Mouse (Mus musculus) heart, postnatal 25 days (tissue): ENCODE results near the gene Brd3. TPM values are rescaled to one million over a fixed set of nuclear protein-coding genes. Genes with fewer than 3 reads are reported as not detected.
"Not testable (repeated sequence)": the region's sequence is repeated elsewhere in the genome, so short reads cannot be mapped to it uniquely, and the experiment has no call there.

Experiments used
- DNase-seq: peaks from one replicate; pipeline ENCODE4 v3.0.0; 2022; ENCODE audit warnings: low spot score
- intact Hi-C: fragments of 180-260 bp; cut with DNase I; formaldehyde crosslinking; loops from one replicate; pipeline ENCODE4 v1.15.1; 2025
- total RNA-seq, 2 experiments: library from RNA; stranded (reverse); gene quantifications; 2 replicates each; pipeline ENCODE4 v1.2.3; 2021

The Brd3 gene
- 10 to 100 TPM; 29.3 to 35.7 TPM for total RNA-seq

DNA sequence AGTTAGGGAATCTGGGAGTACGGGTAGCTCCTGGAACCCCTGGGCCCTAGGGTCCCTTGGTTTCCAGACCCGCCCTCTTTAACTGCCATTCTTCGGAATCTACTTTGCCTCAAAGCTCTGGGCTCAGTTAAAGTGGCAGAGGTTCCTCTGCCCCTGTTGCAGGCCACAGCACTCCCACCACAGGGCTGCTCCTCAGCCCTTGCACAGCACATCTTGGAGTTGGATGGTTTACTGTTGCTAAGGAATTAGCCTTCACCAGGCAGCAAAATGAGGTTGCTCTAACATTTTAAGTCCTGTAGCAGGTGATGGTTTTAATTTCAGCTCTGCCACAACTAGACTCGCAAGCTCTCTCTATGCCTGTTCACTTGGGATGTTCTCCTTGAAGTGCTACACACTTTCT is at the start of gene Brd3:
Gene Brd3, minus strand, starts transcription at position 101 of the 400 bp plus-strand sequence.
- intact Hi-C loops, result no loop called here
- DNase-seq, result no peak

DNA sequence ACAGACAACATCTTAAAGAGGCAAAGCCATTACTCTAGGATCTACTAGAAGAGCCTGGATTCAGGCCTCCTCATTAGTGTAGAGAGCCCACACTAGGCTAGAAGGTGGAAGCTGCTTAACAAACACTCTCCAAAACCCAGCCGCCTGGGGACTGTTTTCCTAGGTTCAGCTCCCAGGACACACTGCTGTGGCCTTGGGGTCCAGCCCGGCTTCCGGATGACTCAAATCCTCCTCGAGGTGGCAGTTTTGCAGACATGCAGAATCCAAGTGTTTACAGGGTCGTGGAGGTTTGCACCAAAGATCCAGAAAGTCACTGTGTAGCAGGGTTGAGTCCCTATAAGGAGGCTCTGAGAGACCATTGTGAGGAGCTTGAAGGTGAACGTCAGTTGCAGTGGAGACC is 49.5 kb upstream of the Brd3 start:
- no peak for DNase-seq
- intact Hi-C loops, result no loop called here

DNA sequence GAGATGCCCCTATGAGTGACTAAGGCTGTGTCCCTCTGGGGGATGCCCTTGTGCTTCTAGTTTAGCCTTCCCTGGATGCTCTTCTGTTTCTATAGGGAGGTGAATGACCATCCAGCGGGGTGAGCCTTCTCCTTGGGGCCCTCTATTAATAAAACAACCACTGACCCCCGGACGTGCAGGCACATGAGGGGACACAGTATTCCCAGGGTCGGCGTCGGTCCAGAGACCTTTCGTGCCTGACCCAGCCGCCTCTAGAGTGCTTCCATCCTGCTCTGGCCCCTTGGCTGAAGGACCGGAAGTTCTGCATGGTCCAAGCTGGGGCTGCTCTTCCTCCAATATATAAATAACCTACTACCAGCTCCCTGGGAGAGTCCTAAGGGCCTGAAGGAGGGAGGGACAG is 46.8 kb upstream of the Brd3 start:
- peak; percentile 34 for DNase-seq
- intact Hi-C loops, result loop anchor here (2.0 to 5.0 kb wide), 3 partner anchors 14 to 418 kb away; partner anchors contain the start of gene Rxra

DNA sequence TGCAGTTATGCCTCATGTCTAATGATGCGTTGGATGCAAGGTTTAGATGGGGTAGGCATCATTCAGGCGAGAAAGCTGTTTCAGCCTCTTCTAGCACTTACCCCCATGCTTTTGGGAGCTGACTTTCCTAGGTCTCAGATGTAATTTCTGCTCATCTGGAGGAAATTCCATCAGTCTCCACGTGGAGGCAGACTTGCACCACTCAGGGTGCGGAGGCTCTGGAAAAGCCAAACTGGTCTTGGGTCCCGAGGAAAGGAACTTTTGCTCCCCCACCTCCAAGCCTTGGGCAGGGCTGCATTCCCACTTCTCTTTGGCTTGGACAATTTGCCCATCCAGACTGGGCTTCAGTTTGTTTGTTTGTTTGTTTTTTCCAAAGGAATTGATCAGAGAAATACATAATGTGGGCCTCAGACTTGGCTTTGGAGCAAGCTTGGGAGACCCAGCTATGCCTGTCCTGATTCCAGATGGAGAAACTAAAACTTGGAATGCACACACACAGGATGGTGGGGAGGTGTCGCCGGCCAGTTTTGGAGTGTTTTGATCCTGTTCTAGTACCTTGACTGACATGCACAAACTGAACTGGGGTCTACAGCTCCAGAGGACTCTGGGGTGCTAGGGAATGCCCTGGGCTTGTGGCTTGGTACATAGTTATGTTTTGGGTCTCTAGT is 45.3 kb upstream of the Brd3 start:
- intact Hi-C loops, result loop anchor here (1.0 to 5.0 kb wide), 3 partner anchors 125 to 420 kb away; partner anchors contain the start of gene Rxra
- peak; percentile 44 for DNase-seq

DNA sequence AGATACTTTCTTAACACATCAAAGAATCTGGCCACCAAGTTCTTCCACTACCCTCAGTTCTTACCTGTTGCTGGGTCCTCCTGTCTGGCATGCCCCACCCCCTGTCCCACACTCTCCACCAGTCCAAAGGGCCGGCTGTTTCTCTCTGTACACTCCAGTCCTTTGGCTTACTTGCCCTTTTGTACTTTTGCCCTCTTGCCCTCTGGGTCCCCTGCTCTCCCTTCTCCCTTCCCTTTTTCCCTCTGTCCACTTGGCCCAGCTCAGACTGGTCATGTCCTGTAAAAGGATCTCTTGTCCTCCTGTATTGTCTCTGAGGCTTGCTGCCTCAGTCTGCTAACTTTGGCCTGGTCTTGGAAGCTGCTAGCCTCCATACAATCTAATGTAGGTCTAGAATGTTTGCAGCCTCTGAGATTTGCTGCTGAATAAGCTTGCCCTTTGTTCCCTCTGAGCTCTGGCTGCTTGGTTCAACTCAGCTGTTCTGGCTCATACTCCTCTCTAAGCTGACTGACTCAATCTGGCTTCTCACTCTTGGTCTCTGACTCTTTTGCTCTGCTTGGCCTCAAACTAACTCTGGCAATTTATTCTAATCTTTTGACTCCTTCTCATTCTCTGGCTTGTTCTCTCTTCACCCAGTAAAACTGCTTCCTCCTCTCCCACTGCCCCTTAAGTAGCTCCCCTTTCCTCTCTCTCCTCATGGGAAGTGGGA is 41.4 kb upstream of the Brd3 start:
- intact Hi-C loops, result no loop called here
- DNase-seq, result no peak

DNA sequence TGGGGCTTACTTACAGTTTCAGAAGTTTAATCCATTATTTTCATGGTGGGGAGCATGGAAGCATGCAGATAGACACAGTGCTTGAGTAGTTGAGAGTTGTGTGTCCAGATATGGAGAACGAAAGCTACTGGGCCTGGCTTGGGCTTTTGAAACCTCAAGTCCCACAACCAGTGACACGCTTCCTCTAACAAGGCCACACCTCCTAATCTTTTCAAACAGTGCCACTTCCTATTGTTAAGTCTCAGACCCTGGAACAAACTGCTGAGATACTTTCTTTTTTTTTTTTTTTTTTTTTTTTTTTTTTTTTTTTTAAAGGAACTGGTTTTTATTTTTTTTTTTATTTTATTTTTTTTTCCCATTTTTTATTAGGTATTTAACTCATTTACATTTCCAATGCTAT is 40.5 kb upstream of the Brd3 start:
- intact Hi-C loops, result no loop called here

DNA sequence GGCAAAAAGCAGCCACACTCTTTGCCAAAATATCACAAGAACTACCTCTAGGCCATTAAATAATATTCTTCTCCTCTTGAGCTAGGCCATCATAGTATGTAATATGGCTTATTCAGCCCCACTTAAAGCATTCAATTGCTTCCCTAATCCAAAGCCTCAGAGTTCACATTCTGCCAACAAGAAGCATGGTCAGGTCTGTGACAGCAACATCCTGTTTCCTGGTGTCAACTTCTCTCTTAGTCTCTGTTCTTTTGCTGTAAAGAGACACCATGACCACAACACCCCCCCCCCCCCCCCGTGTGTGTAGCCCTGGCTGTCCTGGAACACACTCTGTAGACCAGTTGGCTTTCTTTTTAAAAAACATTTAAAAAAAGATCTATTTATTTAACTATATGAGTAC is 39.9 kb upstream of the Brd3 start:
- intact Hi-C loops, result no loop called here
- no peak for DNase-seq

More for the DNA sequence above, 40.5 kb upstream of the Brd3 start:
- DNase-seq, result no peak

DNA sequence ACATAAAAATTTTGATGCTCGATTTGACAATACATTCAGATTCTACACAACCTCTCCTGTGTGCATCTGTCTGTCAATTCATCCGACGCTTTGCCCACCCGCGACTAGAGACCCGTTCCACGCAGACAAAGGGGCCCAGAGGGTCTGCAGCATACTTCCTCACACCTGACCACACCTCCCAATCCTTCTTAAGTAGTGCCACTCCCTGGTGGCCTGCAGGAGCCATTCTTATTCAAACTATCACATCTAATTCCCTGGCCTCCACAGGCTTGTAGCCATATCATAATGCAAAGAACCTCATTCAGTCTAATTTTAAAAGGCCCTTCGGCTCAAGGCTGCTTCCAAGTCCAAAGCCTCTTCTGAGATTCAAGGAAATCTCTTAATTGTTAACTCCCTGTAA is 38.6 kb upstream of the Brd3 start:
- intact Hi-C loops, DNase-seq: not testable (repeated sequence)

DNA sequence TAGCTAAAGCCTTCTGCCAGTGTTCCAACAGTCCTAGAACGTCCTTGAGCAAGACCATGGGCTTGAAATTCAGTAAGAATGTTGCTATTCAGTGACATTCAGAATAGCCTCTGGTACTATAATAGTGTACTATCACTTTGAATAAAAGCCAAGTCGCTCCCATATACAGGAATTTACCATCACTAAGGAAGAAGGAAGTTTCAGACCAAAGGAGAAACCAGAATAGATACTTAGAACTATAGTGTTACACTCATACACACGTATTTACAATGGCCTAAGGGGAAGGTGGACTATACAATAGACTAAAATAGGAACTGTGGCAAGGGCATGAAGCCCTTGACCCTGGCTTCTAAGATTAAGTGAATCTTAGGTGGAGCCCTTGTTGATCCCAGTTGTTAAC is 38.1 kb upstream of the Brd3 start:
- DNase-seq, intact Hi-C loops: not testable (repeated sequence)

DNA sequence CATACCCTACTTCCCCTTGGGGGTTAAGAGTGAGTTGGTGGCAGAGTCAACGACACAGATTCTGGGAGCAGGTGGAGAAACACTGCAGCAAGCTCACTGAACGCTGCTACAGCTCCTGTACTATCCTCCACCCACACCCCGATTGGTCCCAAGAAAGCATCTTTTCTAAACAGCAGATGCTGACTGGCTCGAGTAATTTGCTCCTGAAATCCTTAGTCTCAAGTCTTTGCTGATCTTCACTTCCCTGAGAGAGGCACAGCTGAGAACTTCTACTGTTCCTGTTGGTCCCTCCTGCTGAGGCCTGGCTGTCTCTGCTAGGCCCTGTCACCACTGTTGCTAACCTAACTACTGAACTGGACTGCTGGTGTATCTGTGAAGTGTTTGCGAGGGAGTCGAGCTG is 37.2 kb upstream of the Brd3 start:
- intact Hi-C loops, result no loop called here
- DNase-seq, result no peak

DNA sequence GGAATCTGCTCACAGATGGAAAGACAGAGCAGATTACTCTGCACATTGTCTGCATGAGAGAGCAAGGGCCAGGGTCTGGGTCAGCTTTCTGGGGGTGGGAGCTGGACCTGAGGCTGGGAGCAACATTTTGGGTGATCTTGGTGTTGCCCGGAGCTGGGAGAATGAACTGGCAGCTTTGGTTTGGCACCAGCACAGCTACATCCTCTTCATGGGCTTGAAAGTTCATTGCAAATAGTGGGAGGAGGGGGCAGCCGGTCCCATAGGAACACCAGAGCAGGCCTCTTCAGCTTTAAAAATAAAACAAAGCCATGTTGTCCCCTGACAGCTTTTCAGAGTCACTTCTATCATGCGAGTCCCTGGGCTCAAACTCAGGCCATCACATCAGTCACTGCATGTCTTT is 33.8 kb upstream of the Brd3 start:
- intact Hi-C loops, result no loop called here
- DNase-seq, result no peak

DNA sequence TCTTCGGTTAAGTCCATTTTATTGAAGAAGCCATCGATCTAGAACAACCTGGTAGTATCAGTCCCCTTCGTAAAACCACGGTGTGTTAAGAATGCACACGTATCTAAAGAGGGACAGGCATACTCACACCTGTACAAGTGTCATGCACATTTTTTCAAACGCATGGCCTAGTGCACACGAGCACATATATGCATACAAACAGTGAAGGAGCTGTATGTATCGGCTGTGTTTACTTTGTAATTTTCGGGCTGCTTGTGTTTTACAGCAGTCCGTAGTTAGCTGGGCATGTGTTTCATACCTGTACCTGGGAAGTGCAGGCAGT is 33.0 kb upstream of the Brd3 start:
- intact Hi-C loops, result no loop called here
- no peak for DNase-seq

DNA sequence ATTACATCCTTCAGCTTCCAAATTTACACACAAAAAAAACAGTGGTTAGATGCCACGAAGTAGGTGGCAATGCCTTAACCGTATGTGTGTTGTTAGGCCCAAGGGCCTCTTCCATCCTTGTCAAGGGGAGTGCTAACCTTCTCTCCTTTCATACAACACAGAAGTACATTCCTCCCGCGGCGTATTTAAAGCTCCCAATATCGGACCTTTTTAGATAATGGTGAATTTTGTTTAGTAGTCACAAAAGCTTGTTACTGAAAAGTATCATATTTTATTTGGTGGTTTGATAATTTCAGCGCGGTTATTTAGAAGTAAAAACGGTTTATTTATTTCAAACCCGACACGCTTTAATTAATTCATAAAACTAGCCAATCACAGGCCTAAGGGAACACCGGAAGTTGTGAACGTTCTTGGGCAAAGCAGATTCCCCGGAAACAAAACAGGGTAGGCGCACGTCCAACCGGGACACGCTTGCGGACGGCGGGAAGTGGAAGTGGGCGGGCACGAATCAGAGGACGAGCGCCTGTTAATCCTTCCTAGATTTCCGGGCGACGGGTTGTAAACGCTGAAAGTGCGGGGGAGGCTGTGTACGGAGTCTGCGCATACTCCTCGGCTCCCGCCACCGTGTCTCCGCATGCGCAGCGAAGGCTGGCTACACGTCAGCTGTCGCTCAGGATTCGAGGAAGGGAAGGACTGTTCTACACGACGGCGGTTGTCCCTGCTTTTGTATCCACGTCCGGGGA is 32.5 kb upstream of the Brd3 start:
- peak; percentile 99 for DNase-seq
- intact Hi-C loops, result loop anchor here (2.0 kb wide), 1 partner anchor 21 kb away; no protein-coding TSS in a partner anchor

DNA sequence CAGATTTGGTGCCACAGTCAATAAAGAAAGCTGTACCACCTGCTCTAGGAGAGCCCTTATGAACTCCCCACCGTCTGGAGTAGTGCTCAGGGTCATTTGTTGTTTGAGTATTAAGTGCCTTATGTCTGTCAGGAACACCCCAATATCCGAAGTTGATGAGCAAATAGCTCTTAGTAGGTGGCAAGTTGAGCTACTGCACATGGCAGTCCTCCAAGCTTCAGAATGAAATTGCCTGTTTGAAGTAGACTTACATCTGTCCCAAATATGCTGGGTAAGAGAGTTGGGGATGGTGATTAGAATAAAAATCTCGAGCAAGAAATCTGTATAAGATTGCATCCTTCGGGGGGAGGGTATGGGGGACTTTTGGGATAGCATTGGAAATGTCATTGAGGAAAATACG is 31.9 kb upstream of the Brd3 start:
- no peak for DNase-seq
- intact Hi-C loops, result loop anchor here (2.0 kb wide), 1 partner anchor 21 kb away; no protein-coding TSS in a partner anchor

DNA sequence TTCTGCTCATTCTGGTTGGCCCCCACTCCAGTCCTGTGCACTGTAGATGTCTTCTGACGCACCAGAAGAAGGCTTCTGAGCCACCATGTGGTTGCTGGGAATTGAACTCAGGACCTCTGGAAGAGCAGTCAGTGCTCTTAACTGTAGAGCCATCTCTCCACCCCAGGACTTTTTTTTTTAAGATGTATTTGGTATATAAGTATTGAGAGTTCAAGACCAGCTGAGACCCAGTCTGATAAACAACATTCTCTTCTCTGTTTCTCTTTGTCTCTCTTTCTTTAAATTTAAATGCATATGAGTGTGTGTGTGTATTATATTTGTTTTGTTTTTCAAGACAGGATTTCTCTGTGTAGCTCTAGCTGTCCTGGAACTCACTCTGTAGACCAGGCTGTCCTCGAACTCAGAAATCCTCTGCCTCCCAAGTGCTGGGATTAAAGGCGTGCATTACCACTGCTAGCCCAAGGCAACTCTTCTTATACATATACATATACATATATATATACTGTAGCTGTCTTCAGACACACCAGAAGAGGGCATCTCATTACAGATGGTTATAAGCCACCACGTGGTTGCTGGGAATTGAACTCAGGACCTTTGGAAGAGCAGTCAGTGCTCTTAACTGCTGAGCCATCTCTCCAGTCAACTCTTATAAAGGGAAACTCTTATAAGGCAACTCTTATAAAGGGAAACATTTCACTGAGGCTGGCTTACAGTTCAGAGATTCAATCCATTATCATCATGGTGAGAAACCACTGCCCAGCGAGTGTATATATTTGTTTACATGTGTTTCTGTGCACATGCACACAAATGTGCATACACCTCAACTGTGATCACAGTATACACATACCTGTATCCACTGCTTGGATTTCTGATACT is 31.2 kb upstream of the Brd3 start:
- not testable (repeated sequence) for DNase-seq
- intact Hi-C loops, result loop anchor here (2.0 kb wide), 1 partner anchor 20 kb away; no protein-coding TSS in a partner anchor

DNA sequence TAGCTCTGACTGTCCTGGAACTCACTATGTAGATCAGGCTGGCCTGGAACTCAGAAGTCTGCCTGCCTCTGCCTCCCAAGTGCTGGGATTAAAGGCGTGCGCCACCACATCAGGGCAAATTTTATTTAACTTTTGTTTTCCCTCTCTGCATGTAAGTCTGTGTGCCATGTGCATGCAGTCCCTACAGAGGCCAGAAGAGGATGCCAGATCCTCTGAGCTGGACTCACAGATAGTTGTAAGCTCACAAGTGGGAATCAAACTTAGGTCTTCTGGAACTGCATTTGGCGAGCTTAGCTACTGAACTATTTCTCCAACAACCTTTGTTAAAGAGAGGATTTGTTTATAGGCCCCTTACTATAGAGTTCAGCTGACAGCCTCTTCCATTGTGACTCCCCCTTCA is 10.8 kb upstream of the Brd3 start:
- DNase-seq, result no peak
- intact Hi-C loops, result loop anchor here (2.0 to 10.0 kb wide), 2 partner anchors 21 to 233 kb away; no protein-coding TSS in a partner anchor

DNA sequence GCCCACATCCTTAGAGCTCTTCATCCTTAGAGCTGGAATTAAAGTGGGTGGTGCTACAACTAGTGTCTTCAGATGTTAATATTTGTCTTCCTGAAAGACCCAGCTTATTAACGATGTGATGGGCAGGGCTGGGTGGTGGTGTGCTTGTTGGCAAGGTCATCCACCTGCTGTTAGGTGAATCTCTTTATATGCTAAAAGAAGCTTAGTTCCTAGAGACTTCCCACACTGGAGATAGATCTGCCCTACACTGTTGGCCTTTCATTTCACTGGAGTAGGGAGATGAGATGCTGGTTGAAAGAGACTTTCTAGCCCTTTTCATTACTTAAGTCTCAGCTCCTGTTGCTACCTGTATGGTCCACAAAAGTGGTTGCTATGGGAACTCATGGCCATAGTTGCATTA is 8.8 kb upstream of the Brd3 start:
- intact Hi-C loops, result loop anchor here (10.0 kb wide), 1 partner anchor 231 kb away; no protein-coding TSS in a partner anchor
- DNase-seq, result no peak

DNA sequence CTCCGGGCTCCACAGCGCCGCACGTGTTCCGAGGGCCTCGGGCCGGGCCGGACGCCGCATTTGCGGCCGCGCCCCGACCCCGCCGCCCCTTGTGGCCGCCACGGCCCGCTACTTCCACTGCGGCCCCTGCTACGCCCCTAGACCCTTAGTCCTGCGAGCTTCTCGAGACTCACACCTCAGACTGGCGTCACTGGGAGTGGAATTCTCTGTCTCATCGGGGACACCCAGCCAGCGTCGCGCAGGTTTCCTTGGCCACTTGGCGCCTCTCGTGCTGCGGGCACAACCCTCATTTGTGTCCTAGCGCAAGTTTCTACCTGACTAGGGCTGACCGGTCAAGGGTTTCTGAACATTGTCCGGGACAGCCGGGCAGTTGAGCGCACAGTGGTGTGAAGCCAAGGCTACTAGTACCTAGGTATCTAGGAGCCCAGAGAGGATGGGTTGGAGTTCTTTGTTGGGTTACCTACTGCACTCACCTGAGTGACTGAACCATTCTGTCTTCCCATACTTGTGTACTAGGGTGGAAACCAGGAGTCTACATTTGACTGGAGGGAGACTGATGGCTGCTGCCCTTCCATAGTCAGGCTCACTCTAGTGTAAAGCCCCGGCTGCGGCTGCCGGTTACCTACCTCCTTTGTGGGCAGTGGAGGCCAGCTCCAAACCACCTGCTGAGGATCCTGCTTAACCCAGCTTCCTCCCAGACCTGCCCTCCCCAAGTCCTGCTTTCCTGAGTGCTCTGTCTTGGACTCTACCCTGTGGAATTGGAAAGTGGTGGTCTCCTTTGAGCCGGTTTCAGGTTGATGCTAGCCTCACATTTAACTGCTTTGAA is 8.1 kb upstream of the Brd3 start:
- intact Hi-C loops, result loop anchor here (2.0 to 10.0 kb wide), 2 partner anchors 39 to 231 kb away; no protein-coding TSS in a partner anchor
- DNase-seq, result no peak
